Mouse (Mus musculus) testis, adult 2 months (tissue): ENCODE measurements around the gene Tlr8.

Experiments used
- CTCF ChIP-seq: fragments of 200-500 bp; IDR thresholded peaks from 2 replicates; pipeline ENCODE4 v1.5.1; 2012; ENCODE audit warnings: low read depth, mild to moderate bottlenecking, inconsistent platforms, low read length, moderate library complexity; ENCODE audit not compliant: control insufficient read depth, insufficient read depth, insufficient replicate concordance
- POLR2A ChIP-seq: fragments of 200-500 bp; IDR thresholded peaks from 2 replicates; pipeline ENCODE4 v1.6.1; 2012; ENCODE audit warnings: low read depth, mild to moderate bottlenecking, inconsistent platforms, low read length, moderate library complexity; ENCODE audit not compliant: control insufficient read depth

GRCm38 (mm10) chrX:167229819-167230218, 34.3 kb downstream of the Tlr8 start:
- TF ChIP-seq CTCF (no peak), POLR2A (no peak)
